Mouse (Mus musculus) neural tube, embryonic 13.5 days (tissue): ENCODE results near the gene Ank3. TPM values are rescaled to one million over a fixed set of nuclear protein-coding genes. Genes with fewer than 3 reads are reported as not detected.

Experiments used
- ATAC-seq: fragments of 200-750 bp; cut with Nextera tagmentation; 2 replicates; pipeline ENCODE4 v1.8.0; 2017; ENCODE audit warnings: low read depth, mild to moderate bottlenecking, moderate TSS enrichment, moderate library complexity
- H3K27ac ChIP-seq: fragments of 300-500 bp; sonication (generic); replicated peaks from 2 replicates; pipeline ENCODE4 v1.5.1; 2015; ENCODE audit warnings: moderate library complexity, mild to moderate bottlenecking, inconsistent platforms
- H3K27me3 ChIP-seq: fragments of 300-500 bp; sonication (generic); 2 replicates; pipeline ENCODE4 v1.6.1; 2015; ENCODE audit warnings: mild to moderate bottlenecking, inconsistent platforms
- H3K36me3 ChIP-seq: fragments of 300-500 bp; sonication (generic); 2 replicates; pipeline ENCODE4 v1.6.1; 2015; ENCODE audit warnings: mild to moderate bottlenecking, inconsistent platforms
- H3K4me1 ChIP-seq: fragments of 300-500 bp; sonication (generic); replicated peaks from 2 replicates; pipeline ENCODE4 v1.6.1; 2015; ENCODE audit warnings: inconsistent platforms
- H3K4me2 ChIP-seq: fragments of 300-500 bp; sonication (generic); 2 replicates; pipeline ENCODE4 v1.6.1; 2015; ENCODE audit warnings: inconsistent platforms, mild to moderate bottlenecking, moderate library complexity
- H3K4me3 ChIP-seq: fragments of 300-500 bp; sonication (generic); 2 replicates; pipeline ENCODE4 v1.5.1; 2015; ENCODE audit warnings: mild to moderate bottlenecking, inconsistent platforms
- H3K9ac ChIP-seq: fragments of 300-500 bp; sonication (generic); 2 replicates; pipeline ENCODE4 v1.6.1; 2015; ENCODE audit warnings: moderate library complexity, mild to moderate bottlenecking, inconsistent platforms
- H3K9me3 ChIP-seq: fragments of 300-500 bp; sonication (generic); 2 replicates; pipeline ENCODE4 v1.6.1; 2016; ENCODE audit warnings: inconsistent platforms
- WGBS: fragments of 180-500 bp; shearing (Covaris S2); methylation state at CpG from one replicate; pipeline ENCODE4 v1.1.7; 2015; 5-methylcytosine and 5-hydroxymethylcytosine counted together
- polyA plus RNA-seq: library from polyadenylated mRNA; unstranded; fragments of >200 nt; fragmentation: Nextera tagmentation; extraction: Ambion mirVana; gene quantifications from 2 replicates; pipeline ENCODE4 v1.2.1, GENCODE M21; 2015

The Ank3 gene
- polyA plus RNA-seq, 1 experiment from 2014 or later = 104 TPM

DNA sequence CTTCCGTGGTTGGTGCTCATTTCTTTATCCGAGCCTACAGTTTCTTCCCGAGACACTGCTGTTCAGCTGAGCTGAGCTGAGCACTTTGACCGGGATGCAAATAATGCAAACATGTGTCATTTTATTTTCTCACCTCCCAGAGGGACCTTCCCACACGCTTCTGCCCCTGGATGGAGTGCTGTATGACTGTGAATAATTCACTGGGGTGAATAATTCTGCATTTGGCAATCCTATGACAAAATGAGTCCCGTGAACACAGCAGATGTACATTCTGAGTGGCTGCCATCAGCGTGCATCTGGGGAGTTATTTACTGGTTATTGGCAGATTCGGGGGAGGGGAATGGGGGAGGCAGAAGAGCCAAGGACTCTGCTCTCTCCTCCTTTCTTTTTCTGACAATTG, 345.6 kb downstream of the Ank3 start:
- WGBS = 18% methylated on average over 8 of the region's 8 CpGs
- Histone ChIP-seq H3K4me1 (peaks cover 89% of the 10 kb centered on the region), H3K27ac (peak overlapping the region; percentile 89), H3K4me3 (no peak overlapping the region), H3K9ac (peak overlapping the region; percentile 32; the same call in 1 of the 2 replicates), H3K27me3 (no peaks in the 10 kb centered on the region), H3K36me3 (no peaks in the 10 kb centered on the region), H3K9me3 (no peaks in the 10 kb centered on the region), H3K4me2 (peak overlapping the region; percentile 24)
- peak; percentile 51; the same call in 1 of the 2 replicates for ATAC-seq

DNA sequence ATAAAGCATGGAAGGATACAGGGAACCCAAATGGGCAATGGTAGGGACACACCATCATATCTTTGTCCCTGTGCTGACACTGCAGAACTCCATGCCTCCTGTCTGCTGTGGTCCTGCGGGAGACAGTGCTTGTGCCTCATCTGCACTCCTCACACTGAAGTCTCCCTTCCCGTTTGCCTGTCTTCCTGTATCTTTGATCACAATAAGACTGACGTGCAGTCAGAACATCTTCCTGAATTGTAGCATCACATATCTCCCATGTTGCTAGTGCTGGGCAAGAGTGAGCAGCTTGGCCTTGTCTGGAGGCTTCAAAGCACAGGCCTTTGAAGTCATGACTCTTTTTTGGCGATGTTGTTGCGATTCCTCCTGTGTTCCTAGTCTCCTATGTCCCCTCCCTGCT, 346.3 kb downstream of the Ank3 start:
- Histone ChIP-seq H3K36me3 (no peaks in the 10 kb centered on the region), H3K9me3 (no peaks in the 10 kb centered on the region), H3K4me2 (no peak overlapping the region; the same call in 1 of the 2 replicates), H3K4me1 (peaks cover 89% of the 10 kb centered on the region), H3K9ac (peak overlapping the region; percentile 32; the same call in 1 of the 2 replicates), H3K4me3 (no peak overlapping the region), H3K27me3 (no peaks in the 10 kb centered on the region), H3K27ac (peak overlapping the region; percentile 89)
- 61% methylated on average over 5 of the region's 5 CpGs for WGBS
- ATAC-seq = no peak

DNA sequence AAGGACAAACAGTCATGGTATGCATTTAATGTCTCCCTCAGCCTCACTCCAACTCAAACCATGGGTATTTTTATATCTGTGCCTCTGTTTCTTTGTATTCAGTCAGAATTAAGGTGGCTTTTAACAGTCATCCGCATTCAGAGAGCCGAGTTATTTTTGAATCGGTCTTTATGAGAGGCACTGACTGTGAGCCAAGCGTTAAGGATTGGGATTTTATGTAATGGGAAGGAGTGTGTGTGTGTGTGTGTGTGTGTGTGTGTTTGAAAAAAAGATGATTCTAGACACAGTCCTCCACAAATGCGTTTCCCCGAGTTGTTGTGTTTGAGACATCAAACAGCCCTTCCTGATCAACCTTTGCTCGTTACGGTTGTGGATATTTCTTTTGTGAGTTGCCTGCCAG, 347.7 kb downstream of the Ank3 start:
- no peak for ATAC-seq
- peaks cover 90% of the 10 kb centered on the region for H3K4me1 ChIP-seq
- no peak overlapping the region for H3K4me3 ChIP-seq
- H3K9me3 ChIP-seq = no peaks in the 10 kb centered on the region
- no peak overlapping the region for H3K4me2 ChIP-seq
- peak overlapping the region; percentile 53; the same call in 1 of the 2 replicates for H3K27ac ChIP-seq
- H3K9ac ChIP-seq = no peak overlapping the region
- 73% methylated on average over 8 of the region's 8 CpGs for WGBS
- H3K27me3 ChIP-seq = no peaks in the 10 kb centered on the region
- no peaks in the 10 kb centered on the region for H3K36me3 ChIP-seq

DNA sequence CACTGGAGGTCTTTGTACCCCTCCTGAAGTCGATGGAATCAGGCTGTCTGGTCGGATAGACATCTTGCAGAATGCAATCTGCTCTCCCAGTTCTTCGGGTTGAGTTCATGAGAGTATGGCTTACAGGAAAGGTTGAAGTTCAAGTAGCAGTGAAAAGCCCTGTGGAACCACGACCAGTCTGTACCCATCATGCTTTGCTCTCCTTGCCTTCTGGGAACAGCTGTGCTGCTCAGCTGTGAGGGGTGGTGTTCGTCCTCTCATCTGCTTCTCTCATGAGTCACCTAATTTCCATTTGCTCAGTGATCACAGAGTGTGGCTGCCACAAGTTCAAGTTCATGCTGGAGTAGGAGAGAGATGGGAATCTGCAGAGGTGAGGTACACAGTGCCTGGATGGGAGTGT, 348.2 kb downstream of the Ank3 start:
- H3K4me1 ChIP-seq = peaks cover 90% of the 10 kb centered on the region
- 44% methylated on average over 5 of the region's 5 CpGs for WGBS

DNA sequence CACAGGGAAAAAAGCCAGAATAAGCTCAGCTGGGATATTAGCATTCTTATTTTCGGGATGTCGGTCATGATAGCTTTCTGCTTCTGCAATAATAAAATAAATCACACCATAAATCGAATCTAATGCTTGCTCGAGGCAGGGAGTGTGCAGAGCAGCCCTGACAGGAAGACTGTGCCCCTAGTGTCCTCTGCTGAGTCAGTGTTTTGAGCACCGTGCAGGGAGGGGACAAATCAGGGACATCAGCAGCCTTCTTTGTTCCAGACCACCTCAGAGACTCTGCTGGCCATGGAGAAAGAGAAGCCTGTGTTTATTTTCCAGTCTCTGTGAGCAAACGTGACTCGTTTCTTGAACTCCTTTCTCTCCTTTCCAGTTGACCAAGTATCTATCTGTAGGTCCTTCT, 352.8 kb downstream of the Ank3 start:
- Histone ChIP-seq H3K9ac (peak overlapping the region; percentile 53), H3K9me3 (no peaks in the 10 kb centered on the region), H3K4me2 (peak overlapping the region; percentile 30; the same call in 1 of the 2 replicates), H3K36me3 (no peaks in the 10 kb centered on the region), H3K4me3 (no peak overlapping the region), H3K27me3 (no peaks in the 10 kb centered on the region), H3K4me1 (peaks cover 74% of the 10 kb centered on the region), H3K27ac (peak overlapping the region; percentile 93)
- peak; percentile 85 for ATAC-seq
- WGBS = 11% methylated on average over 7 of the region's 7 CpGs

More for the DNA sequence above, 348.2 kb downstream of the Ank3 start:
- Histone ChIP-seq H3K4me2 (no peak overlapping the region), H3K27ac (peak overlapping the region; percentile 43; the same call in 1 of the 2 replicates), H3K9me3 (no peaks in the 10 kb centered on the region), H3K36me3 (no peaks in the 10 kb centered on the region), H3K4me3 (no peak overlapping the region), H3K9ac (no peak overlapping the region), H3K27me3 (no peaks in the 10 kb centered on the region)
- ATAC-seq = no peak

DNA sequence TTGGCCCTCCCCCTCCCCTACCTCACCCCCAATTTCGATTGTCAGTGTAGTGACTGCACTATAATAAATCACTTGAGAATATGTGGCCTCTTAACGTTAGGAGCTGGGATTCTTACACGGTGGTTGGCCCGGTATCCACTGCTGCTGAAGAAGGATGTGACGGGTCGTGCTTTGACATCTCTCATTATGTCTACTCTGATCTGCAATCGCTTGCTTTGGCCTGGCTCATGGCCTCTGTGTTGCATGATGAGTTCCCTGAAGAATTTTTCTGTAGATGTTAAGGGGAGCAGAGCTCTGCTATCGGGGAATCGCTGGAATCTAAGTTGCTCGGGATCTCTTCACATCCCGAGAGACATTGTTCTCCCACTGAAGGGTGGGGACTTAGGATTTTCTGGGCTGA, 354.9 kb downstream of the Ank3 start:
- Histone ChIP-seq H3K36me3 (no peaks in the 10 kb centered on the region), H3K4me3 (no peak overlapping the region), H3K4me2 (no peak overlapping the region), H3K9me3 (no peaks in the 10 kb centered on the region), H3K4me1 (peaks cover 54% of the 10 kb centered on the region), H3K9ac (no peak overlapping the region), H3K27me3 (no peaks in the 10 kb centered on the region), H3K27ac (0 out of 2 replicates have a peak overlapping the region, but pooled peaks have one; percentile 93)
- no peak for ATAC-seq
- 60% methylated on average over 11 of the region's 11 CpGs for WGBS

DNA sequence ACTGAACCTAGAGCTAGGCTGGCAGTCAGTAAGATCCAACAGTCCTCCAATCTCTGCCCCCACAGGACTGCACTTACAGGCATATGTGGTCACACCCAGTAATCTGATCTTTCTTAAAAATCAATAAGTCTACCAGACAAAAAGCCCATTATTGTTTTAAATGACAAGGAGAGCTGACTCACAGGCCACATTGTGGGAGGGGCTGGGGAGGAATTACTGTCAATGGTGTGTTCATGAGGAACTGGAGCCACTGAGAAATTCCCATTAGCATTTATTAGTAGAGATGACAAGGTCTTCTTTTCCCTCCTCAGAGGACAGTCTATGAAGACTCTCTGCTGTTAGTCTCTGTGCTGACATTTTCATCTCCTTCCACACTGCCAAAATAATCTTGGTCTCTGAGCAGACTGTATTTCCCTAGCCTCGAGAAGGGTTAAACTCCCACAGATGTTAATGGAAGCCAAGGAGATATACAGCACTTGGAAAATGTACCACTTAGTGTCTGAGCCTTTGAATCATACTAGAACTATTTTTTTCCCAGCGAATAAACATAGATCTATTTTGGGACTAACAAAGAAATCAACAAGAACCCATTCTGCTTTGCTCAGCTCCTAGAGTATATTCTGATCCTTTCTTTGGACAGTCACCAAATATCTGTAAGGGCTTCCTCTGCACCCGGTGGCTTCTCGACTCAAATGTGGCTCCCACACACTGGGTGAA, 358.5 kb downstream of the Ank3 start:
- WGBS = 73% methylated on average over 4 of the region's 4 CpGs

DNA sequence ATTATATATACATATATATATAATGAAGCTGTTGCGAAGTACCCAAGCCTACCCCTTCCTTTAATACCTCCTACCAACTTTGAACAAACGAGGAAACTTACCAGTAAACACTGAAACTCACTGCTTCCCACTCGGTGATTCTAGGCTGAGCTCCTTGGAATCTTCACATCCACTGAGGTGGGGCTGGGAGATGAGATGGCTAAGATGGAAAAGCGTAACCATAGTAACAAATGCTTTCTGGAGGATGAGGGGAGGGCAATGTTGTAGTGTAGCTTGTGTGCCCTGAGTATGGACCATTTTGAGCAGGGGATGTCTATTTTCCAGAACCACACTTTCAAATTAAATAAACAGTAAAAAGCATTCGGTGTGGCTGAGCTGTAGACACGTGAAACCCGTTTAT, 364.4 kb downstream of the Ank3 start:
- no peak for ATAC-seq
- Histone ChIP-seq H3K27me3 (no peaks in the 10 kb centered on the region), H3K4me3 (no peak overlapping the region), H3K27ac (peak overlapping the region; percentile 88), H3K4me2 (no peak overlapping the region), H3K36me3 (no peaks in the 10 kb centered on the region), H3K9me3 (no peaks in the 10 kb centered on the region), H3K4me1 (peaks cover 45% of the 10 kb centered on the region), H3K9ac (no peak overlapping the region)
- WGBS = 70% methylated on average over 7 of the region's 7 CpGs

More for the DNA sequence above, 358.5 kb downstream of the Ank3 start:
- Histone ChIP-seq H3K4me3 (no peak overlapping the region), H3K4me1 (peaks cover 32% of the 10 kb centered on the region), H3K27me3 (no peaks in the 10 kb centered on the region), H3K4me2 (no peak overlapping the region), H3K9me3 (no peaks in the 10 kb centered on the region), H3K36me3 (no peaks in the 10 kb centered on the region), H3K27ac (peak overlapping the region; percentile 59), H3K9ac (no peak overlapping the region)
- no peak for ATAC-seq

DNA sequence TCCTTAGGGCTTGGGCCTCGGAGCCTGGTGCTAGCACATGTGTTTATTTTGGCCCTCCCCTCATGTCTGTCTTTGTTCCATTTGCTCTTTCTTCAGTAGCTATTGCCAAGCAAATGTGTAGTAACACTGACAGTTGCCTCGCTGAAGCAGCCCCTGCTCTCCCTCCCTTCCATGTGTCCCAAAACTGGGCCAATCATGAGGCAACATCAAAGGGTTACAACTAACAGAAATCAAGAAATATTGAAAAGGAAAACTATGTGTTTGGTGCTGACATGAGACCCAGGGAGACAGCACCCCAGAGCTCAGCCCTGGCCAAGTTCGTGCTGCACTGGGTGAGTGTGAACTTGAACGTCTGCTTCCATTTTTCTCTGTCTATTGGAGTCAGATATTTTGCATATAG, 365.8 kb downstream of the Ank3 start:
- no peaks in the 10 kb centered on the region for H3K36me3 ChIP-seq
- H3K4me1 ChIP-seq = peaks cover 43% of the 10 kb centered on the region
- no peak overlapping the region for H3K4me2 ChIP-seq
- no peak overlapping the region for H3K9ac ChIP-seq
- peak overlapping the region; percentile 88 for H3K27ac ChIP-seq
- no peak overlapping the region for H3K4me3 ChIP-seq
- peak; percentile 36; the same call in 1 of the 2 replicates for ATAC-seq
- WGBS = 45% methylated on average over 4 of the region's 4 CpGs
- H3K9me3 ChIP-seq = no peaks in the 10 kb centered on the region
- no peaks in the 10 kb centered on the region for H3K27me3 ChIP-seq

DNA sequence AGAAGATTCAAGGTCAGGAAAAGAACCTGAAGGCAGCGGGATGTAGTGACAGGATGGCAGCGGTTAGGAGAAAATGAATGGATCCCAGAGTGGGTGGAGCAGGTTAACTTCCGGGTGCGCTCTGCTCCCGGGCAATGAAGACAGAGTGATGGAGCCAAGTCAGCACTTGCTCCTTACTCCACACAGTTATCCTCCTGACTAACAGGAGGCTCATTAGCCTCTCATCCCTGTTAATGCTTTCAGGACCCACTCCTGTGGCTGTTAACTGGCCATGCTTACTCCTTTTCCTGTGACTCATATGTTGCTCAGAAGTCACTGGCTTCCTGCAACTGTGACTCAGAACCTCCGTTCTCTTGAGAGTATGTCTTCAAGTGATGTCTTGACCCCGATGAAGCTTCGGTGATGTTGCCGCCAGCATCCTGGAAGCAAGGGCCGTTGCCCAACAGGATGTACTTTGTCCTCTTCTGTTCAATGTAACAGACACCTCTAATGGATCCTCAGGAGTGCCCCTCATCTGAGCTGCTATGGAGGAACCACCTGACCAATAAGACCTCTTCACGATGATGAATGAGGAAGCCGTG, 378.6 kb downstream of the Ank3 start:
- Histone ChIP-seq H3K4me2 (no peak overlapping the region), H3K4me3 (no peak overlapping the region), H3K9ac (no peak overlapping the region), H3K27ac (no peak overlapping the region; the same call in 1 of the 2 replicates), H3K9me3 (no peaks in the 10 kb centered on the region), H3K36me3 (no peaks in the 10 kb centered on the region), H3K27me3 (no peaks in the 10 kb centered on the region), H3K4me1 (peaks cover 28% of the 10 kb centered on the region)
- ATAC-seq = no peak
- 83% methylated on average over 12 of the region's 12 CpGs for WGBS

DNA sequence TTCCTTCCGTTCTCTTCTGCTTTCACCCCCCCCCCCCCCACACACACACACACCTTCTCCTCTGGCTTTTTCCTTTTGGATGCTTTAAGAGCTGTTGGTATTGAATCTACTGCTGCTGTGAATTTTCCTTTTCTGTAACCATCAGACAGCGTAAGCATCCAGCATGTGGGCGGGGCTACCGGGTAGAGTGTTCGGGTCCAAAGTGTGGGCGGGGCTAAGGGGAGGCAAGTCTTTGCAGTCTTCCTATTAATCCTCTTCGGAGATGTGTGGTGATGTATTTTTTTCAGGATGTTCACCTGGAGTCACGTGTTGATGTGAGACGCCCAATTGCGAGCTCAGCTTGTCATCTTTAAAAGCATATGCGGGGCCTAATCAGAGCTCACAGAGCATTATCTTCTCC, 379.2 kb downstream of the Ank3 start:
- H3K4me2 ChIP-seq = no peak overlapping the region
- peaks cover 28% of the 10 kb centered on the region for H3K4me1 ChIP-seq
- H3K9me3 ChIP-seq = no peaks in the 10 kb centered on the region
- H3K4me3 ChIP-seq = no peak overlapping the region
- H3K9ac ChIP-seq = no peak overlapping the region
- no peak overlapping the region; the same call in 1 of the 2 replicates for H3K27ac ChIP-seq
- H3K36me3 ChIP-seq = no peaks in the 10 kb centered on the region
- no peaks in the 10 kb centered on the region for H3K27me3 ChIP-seq
- no peak for ATAC-seq
- WGBS = 82% methylated on average over 11 of the region's 11 CpGs

DNA sequence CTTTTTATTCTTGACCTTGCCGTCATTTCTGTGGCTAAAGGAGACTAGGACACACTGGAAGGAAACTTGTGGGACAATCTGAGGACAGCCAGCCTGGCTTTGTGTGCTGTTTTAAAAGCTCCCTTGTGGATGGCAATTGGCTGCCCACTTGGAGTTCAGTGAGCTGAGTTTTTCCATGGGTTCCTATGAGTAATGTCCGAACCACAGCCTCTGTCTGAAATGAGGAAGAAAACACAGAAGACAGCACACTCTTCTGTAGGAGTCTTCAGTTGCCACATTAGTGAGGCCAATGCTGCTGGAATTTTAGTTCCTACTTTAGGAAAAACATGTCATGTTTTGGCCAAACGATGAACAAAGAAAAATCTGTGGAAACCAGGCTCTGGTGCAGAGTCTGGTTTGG, 380.7 kb downstream of the Ank3 start:
- no peak for ATAC-seq
- H3K9me3 ChIP-seq = no peaks in the 10 kb centered on the region
- 85% methylated on average over 3 of the region's 3 CpGs for WGBS
- H3K9ac ChIP-seq = no peak overlapping the region
- H3K4me3 ChIP-seq = no peak overlapping the region
- peaks cover 28% of the 10 kb centered on the region for H3K4me1 ChIP-seq
- no peaks in the 10 kb centered on the region for H3K27me3 ChIP-seq
- no peak overlapping the region for H3K27ac ChIP-seq
- H3K4me2 ChIP-seq = no peak overlapping the region
- H3K36me3 ChIP-seq = no peaks in the 10 kb centered on the region
